Mouse (Mus musculus): ENCODE data around the gene Galk2. TPM values are rescaled to one million over a fixed set of nuclear protein-coding genes. Genes with fewer than 3 reads are reported as not detected.

Galk2 gene
- polyA plus RNA-seq, 1 experiment from 2014 or later, result 39.3 TPM

GRCm38 (mm10) chr2:126033114-126033972 is 174.4 kb downstream of the Galk2 start:
- no peak overlapping the region for H3K27ac ChIP-seq (ENCODE audit: low read depth)
- no peak overlapping the region for H3K4me2 ChIP-seq
- peaks cover 5% of the 10 kb centered on the region for H3K4me1 ChIP-seq (ENCODE audit: insufficient read depth)
- ATAC-seq (ENCODE audit: insufficient read depth) (no peak), DNase-seq (peak; percentile 62)
- no peaks in the 10 kb centered on the region for H3K9me3 ChIP-seq (ENCODE audit: low read depth, low read length)
- H3K27me3 ChIP-seq (ENCODE audit: insufficient read depth, low read length), result no peaks in the 10 kb centered on the region
- peak; percentile 73 for TF ChIP-seq CTCF (IDR thresholded peaks at IDR 0.05; ENCODE audit: low read depth)
- H3K4me3 ChIP-seq (ENCODE audit: low read depth, low read length), result no peak overlapping the region
- H3K9ac ChIP-seq, result no peak overlapping the region
- WGBS, result 62% methylated on average over 8 of the region's 8 CpGs
- no peaks in the 10 kb centered on the region for H3K36me3 ChIP-seq (ENCODE audit: insufficient read depth)

Other genes starting within 250 kb of the Galk2 start
- gene Cep152, start 234.0 kb upstream of the Galk2 start, polyA plus RNA-seq (2014; fragmentation: Nextera tagmentation; extraction: Ambion mirVana), result 7.7 and 9.4 TPM in 2 replicates
- gene Eid1, start 186.0 kb upstream of the Galk2 start, polyA plus RNA-seq (2014; fragmentation: Nextera tagmentation; extraction: Ambion mirVana), result 150 and 164 TPM in 2 replicates
- 1.1 TPM in 2 replicates for gene Shc4, start 135.0 kb upstream of the Galk2 start, polyA plus RNA-seq (2014; fragmentation: Nextera tagmentation; extraction: Ambion mirVana)
- 22.4 and 22.6 TPM in 2 replicates for gene Secisbp2l, start 76.2 kb upstream of the Galk2 start, polyA plus RNA-seq (2014; fragmentation: Nextera tagmentation; extraction: Ambion mirVana)
- 85.9 and 89.7 TPM in 2 replicates for gene Cops2, start within 50 bp of the Galk2 start, polyA plus RNA-seq (2014; fragmentation: Nextera tagmentation; extraction: Ambion mirVana)
- 5.7 and 6.3 TPM in 2 replicates for gene Fgf7, start 175.5 kb downstream of the Galk2 start, polyA plus RNA-seq (2014; fragmentation: Nextera tagmentation; extraction: Ambion mirVana)

Data from lung, embryonic 14.5 days (tissue).